ENCODE assay signal across 25 mouse cellular contexts in genomic region chr1:187900756-187901155, GRCm38 (mm10).
DNase-seq lines count a peak whose midpoint lies in the region; ATAC-seq and TF ChIP-seq lines count a peak whose summit lies in the region.
"Had no signal": no experiment of that assay in that cellular context is flagged by ENCODE, and none has a peak within 500 bp of the region (broad histone marks: within the 10 kb centered on the region; RNA-seq: fewer than 3 reads in every experiment).

No protein-coding gene starts in this region.

- no peak overlapping the region for H3K4me2 ChIP-seq in lung, embryonic 14.5 days
- no peak overlapping the region for H3K4me2 ChIP-seq in intestine, postnatal 0 days (replicated peaks; ENCODE audit: low read depth)
- no peak overlapping the region for H3K4me2 ChIP-seq in stomach, postnatal 0 days (replicated peaks; ENCODE audit: low read depth)
- H3K4me2 ChIP-seq: heart, embryonic 13.5 days; hindbrain, embryonic 12.5 days; limb, embryonic 12.5 days; liver, embryonic 11.5 days; neural tube, embryonic 13.5 days had no signal

- H3K27me3 ChIP-seq in lung, embryonic 14.5 days (ENCODE audit: insufficient read depth, low read length): no peaks in the 10 kb centered on the region
- H3K27me3 ChIP-seq in intestine, postnatal 0 days (replicated peaks; ENCODE audit: control insufficient read depth, insufficient read depth, low read length): no peaks in the 10 kb centered on the region
- no peaks in the 10 kb centered on the region for H3K27me3 ChIP-seq in stomach, postnatal 0 days (ENCODE audit: control insufficient read depth, insufficient read depth, low read length)
- H3K27me3 ChIP-seq: heart, embryonic 13.5 days; hindbrain, embryonic 12.5 days; limb, embryonic 12.5 days; neural tube, embryonic 13.5 days had no signal

- no peak overlapping the region for H3K9ac ChIP-seq in lung, embryonic 14.5 days
- H3K9ac ChIP-seq in intestine, postnatal 0 days (ENCODE audit: low read depth, low read length): no peak overlapping the region
- no peak overlapping the region for H3K9ac ChIP-seq in stomach, postnatal 0 days (ENCODE audit: low read length)
- H3K9ac ChIP-seq: heart, embryonic 13.5 days; hindbrain, embryonic 12.5 days; limb, embryonic 12.5 days; liver, postnatal 0 days; neural tube, embryonic 13.5 days had no signal

- no peak overlapping the region for H3K27ac ChIP-seq in lung, embryonic 14.5 days (ENCODE audit: low read depth)
- H3K27ac ChIP-seq in intestine, postnatal 0 days (ENCODE audit: low read depth, low read length): no peak overlapping the region
- no peak overlapping the region for H3K27ac ChIP-seq in stomach, postnatal 0 days (replicated peaks)
- H3K27ac ChIP-seq: forebrain, embryonic 10.5 days; heart, adult 2 months; heart, embryonic 13.5 days; hindbrain, embryonic 12.5 days; limb, embryonic 12.5 days; neural tube, embryonic 13.5 days had no signal

- no peaks in the 10 kb centered on the region for H3K4me1 ChIP-seq in lung, embryonic 14.5 days (ENCODE audit: insufficient read depth)
- peaks cover 21% of the 10 kb centered on the region for H3K4me1 ChIP-seq in intestine, postnatal 0 days (replicated peaks; ENCODE audit: control insufficient read depth, insufficient read depth, low read length)
- no peaks in the 10 kb centered on the region for H3K4me1 ChIP-seq in stomach, postnatal 0 days (replicated peaks; ENCODE audit: control insufficient read depth, insufficient read depth)
- H3K4me1 ChIP-seq: hindbrain, embryonic 12.5 days; limb, embryonic 12.5 days; neural tube, embryonic 13.5 days had no signal

- no peak overlapping the region for H3K4me3 ChIP-seq in lung, embryonic 14.5 days (ENCODE audit: low read depth, low read length)
- no peak overlapping the region for H3K4me3 ChIP-seq in intestine, postnatal 0 days (ENCODE audit: low read depth, low read length)
- H3K4me3 ChIP-seq in stomach, postnatal 0 days (ENCODE audit: low read depth, low read length): no peak overlapping the region
- H3K4me3 ChIP-seq: forebrain, embryonic 10.5 days; heart, adult 2 months; heart, embryonic 13.5 days; hindbrain, embryonic 12.5 days; limb, embryonic 12.5 days; neural tube, embryonic 13.5 days had no signal

- TF ChIP-seq CTCF in lung, embryonic 14.5 days (IDR thresholded peaks at IDR 0.05; ENCODE audit: low read depth): no peak
- no peak for TF ChIP-seq CTCF in intestine, postnatal 0 days (IDR thresholded peaks at IDR 0.05; ENCODE audit: low read depth)
- no peak for TF ChIP-seq CTCF in stomach, postnatal 0 days (IDR thresholded peaks at IDR 0.05; ENCODE audit: low read depth)

- no peaks in the 10 kb centered on the region for H3K36me3 ChIP-seq in lung, embryonic 14.5 days (ENCODE audit: insufficient read depth)
- H3K36me3 ChIP-seq in intestine, postnatal 0 days (ENCODE audit: control insufficient read depth, insufficient read depth): no peaks in the 10 kb centered on the region
- H3K36me3 ChIP-seq in stomach, postnatal 0 days (ENCODE audit: control insufficient read depth, insufficient read depth, low read length): no peaks in the 10 kb centered on the region
- H3K36me3 ChIP-seq: forebrain, embryonic 10.5 days; heart, embryonic 13.5 days; hindbrain, embryonic 12.5 days; limb, embryonic 12.5 days; neural tube, embryonic 13.5 days had no signal

- TF ChIP-seq EP300 in stomach, postnatal 0 days (optimal IDR thresholded peaks at IDR 0.05): no peak

- no peaks in the 10 kb centered on the region for H3K9me3 ChIP-seq in lung, embryonic 14.5 days (ENCODE audit: low read depth, low read length)
- no peaks in the 10 kb centered on the region for H3K9me3 ChIP-seq in intestine, postnatal 0 days (ENCODE audit: control insufficient read depth)
- no peaks in the 10 kb centered on the region for H3K9me3 ChIP-seq in stomach, postnatal 0 days (ENCODE audit: control insufficient read depth, low read length)
- H3K9me3 ChIP-seq: forebrain, embryonic 10.5 days; heart, embryonic 13.5 days; hindbrain, embryonic 12.5 days; limb, embryonic 12.5 days; neural tube, embryonic 13.5 days had no signal

- WGBS in lung, embryonic 14.5 days: 20% methylated on average over 6 of the region's 6 CpGs
- WGBS in intestine, postnatal 0 days: 26% methylated on average over 6 of the region's 6 CpGs
- WGBS in stomach, postnatal 0 days: 22% methylated on average over 6 of the region's 6 CpGs

- DNase-seq in heart, adult 11 months: peak; percentile 52
- DNase-seq in heart, postnatal 10 days: no peak
- peak; percentile 17 for DNase-seq in lung, embryonic 14.5 days
- DNase-seq in lung, postnatal 14 days: no peak
- DNase-seq in stomach, postnatal 0 days (ENCODE audit: low spot score): peak; percentile 16
- no peak for DNase-seq in left cerebral cortex, postnatal 36 days (ENCODE audit: low spot score in 2 of 2)
- no peak for DNase-seq in layer of hippocampus, adult 9-11 months
- DNase-seq: adrenal gland, postnatal 10 days; cerebellum, adult 2 months; cerebellum, postnatal 25 days; gastrocnemius, postnatal 14 days; heart, adult 2 months; kidney, postnatal 14 days; layer of hippocampus, postnatal 36 days; liver, postnatal 0 days; midbrain, embryonic 14.5 days; thymus, postnatal 14 days had no signal

- intact Hi-C loops in heart, postnatal 10 days (cut with DNase I): no loop called here
- intact Hi-C loops in left cerebral cortex, postnatal 36 days (cut with DNase I): no loop called here

- ATAC-seq in lung, embryonic 14.5 days (ENCODE audit: insufficient read depth): peak; percentile 66; the same call in 1 of the 2 replicates
- ATAC-seq in intestine, postnatal 0 days: peak; percentile 56; the same call in 1 of the 2 replicates
- ATAC-seq in stomach, postnatal 0 days (ENCODE audit: low FRiP score, low TSS enrichment): no peak
- ATAC-seq: forebrain, embryonic 16.5 days; liver, postnatal 0 days had no signal

Comparison
In these comparisons a context has a peak if more than half of its experiments do, and no peak if none do; other contexts are left out.
1. DNase-seq: peak in heart, adult 11 months (single experiment), lung, embryonic 14.5 days (single experiment) and stomach, postnatal 0 days (single experiment); none in heart, postnatal 10 days (0 of 2), lung, postnatal 14 days (single experiment), left cerebral cortex, postnatal 36 days (0 of 2) and layer of hippocampus, adult 9-11 months (single experiment).